Mouse (Mus musculus): ENCODE results near the gene Mis12.

DNA sequence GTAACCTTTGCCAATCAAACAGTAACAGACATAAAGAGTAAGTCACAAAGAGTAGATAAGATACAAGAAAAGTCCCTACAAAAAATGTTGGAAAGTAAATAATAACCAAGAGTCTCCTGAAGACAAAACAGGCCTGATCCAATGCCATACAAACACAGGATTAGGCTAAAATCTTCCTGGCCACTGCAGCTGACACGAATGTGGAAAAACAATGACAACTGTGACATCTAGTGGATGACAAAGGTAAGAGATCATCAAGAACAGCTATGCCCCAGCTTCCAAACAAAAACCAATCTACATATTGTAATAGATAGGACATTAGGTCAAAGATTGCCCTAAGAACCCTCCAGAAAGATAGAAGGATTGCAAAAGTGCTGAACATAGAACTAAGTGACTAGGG lies 33.1 kb downstream of the Mis12 start:
- TF ChIP-seq POLR2A (IDR thresholded peaks at IDR 0.05; ENCODE audit: control insufficient read depth in 1 of 2, insufficient read depth in 1 of 2, low read depth in 1 of 2, low read length in 2 of 2, poor library complexity in 1 of 2), result no peak
- no peak for TF ChIP-seq MAZ (IDR thresholded peaks at IDR 0.05; ENCODE audit: low read depth, low read length)
- no peak for TF ChIP-seq RCOR1 (IDR thresholded peaks at IDR 0.05; ENCODE audit: low read depth, low read length)
- no peak for TF ChIP-seq TCF12 (IDR thresholded peaks at IDR 0.05; ENCODE audit: low read depth, low read length)
- no peak for TF ChIP-seq MAFK (IDR thresholded peaks at IDR 0.05; ENCODE audit: borderline replicate concordance, low read depth, low read length)
- no peak for TF ChIP-seq ELF1 (IDR thresholded peaks at IDR 0.05; ENCODE audit: low read depth, low read length)
- TF ChIP-seq CTCF (IDR thresholded peaks at IDR 0.05 in 2 of 3, conservative IDR thresholded peaks at IDR 0.05 in 1 of 3; ENCODE audit: control insufficient read depth in 1 of 3, insufficient read depth in 1 of 3, low read depth in 2 of 3, low read length in 3 of 3, poor library complexity in 1 of 3, severe bottlenecking in 1 of 3), result peak in 1 of 3 experiments; percentile 56; a peak in 2 of 6 replicates
- TF ChIP-seq HCFC1 (IDR thresholded peaks at IDR 0.05; ENCODE audit: low read depth, low read length), result no peak
- TF ChIP-seq CHD2 (IDR thresholded peaks at IDR 0.05; ENCODE audit: low read length), result no peak

Data from MEL (cell line).